Mouse (Mus musculus) spleen, adult 2 months (tissue): Measurements from ENCODE around the gene Cerkl.

ENCODE experiments used
- CTCF ChIP-seq: fragments of 200-500 bp; IDR thresholded peaks from 2 replicates; pipeline ENCODE4 v1.5.1; 2011; ENCODE audit warnings: mild to moderate bottlenecking, inconsistent platforms; ENCODE audit not compliant: insufficient read depth, insufficient read length, insufficient replicate concordance; ENCODE audit errors: extremely low read depth
- POLR2A ChIP-seq: fragments of 200-500 bp; IDR thresholded peaks from 2 replicates; pipeline ENCODE4 v1.6.1; 2011; ENCODE audit warnings: low read depth, low read length, inconsistent platforms

DNA sequence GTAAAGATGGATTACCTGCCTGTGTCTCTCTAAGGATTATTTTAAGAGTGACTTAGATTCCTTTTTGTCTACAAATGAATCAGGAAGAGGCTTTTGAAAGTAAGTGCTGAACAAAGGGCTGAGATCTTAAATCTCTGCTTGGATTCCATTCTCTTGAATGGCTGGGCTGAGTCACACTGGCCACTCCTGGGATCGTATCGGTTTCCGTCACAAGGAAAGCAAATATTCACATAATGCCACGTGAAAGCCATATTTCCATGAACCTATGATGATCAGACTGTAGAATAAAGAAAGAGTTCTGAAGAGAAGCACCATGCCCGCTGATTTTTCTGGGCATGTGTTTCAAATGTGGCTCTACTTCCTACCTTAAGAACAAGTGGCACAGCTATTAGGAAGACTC, 57.8 kb downstream of the Cerkl start:
- no peak for TF ChIP-seq POLR2A
- TF ChIP-seq CTCF, result no peak
